Mouse (Mus musculus) effector memory CD4-positive, alpha-beta T cell, adult 7 months (primary cell): Measurements from ENCODE around the gene Gna11. TPM values are rescaled to one million over a fixed set of nuclear protein-coding genes. Genes with fewer than 3 reads are reported as not detected.

Source experiments
- polyA plus RNA-seq: library from polyadenylated mRNA; unstranded; fragments of 100-300 nt; shearing (Covaris generic); gene quantifications from one replicate; pipeline ENCODE4 v1.2.1, GENCODE M21; 2017

Gene Gna11
- polyA plus RNA-seq: 11.6 TPM

GRCm38 (mm10) chr10:81545161-81545747 is at the start of gene Gna11:
Gna11 (minus strand) TSS chr10:81545190.

DNA sequence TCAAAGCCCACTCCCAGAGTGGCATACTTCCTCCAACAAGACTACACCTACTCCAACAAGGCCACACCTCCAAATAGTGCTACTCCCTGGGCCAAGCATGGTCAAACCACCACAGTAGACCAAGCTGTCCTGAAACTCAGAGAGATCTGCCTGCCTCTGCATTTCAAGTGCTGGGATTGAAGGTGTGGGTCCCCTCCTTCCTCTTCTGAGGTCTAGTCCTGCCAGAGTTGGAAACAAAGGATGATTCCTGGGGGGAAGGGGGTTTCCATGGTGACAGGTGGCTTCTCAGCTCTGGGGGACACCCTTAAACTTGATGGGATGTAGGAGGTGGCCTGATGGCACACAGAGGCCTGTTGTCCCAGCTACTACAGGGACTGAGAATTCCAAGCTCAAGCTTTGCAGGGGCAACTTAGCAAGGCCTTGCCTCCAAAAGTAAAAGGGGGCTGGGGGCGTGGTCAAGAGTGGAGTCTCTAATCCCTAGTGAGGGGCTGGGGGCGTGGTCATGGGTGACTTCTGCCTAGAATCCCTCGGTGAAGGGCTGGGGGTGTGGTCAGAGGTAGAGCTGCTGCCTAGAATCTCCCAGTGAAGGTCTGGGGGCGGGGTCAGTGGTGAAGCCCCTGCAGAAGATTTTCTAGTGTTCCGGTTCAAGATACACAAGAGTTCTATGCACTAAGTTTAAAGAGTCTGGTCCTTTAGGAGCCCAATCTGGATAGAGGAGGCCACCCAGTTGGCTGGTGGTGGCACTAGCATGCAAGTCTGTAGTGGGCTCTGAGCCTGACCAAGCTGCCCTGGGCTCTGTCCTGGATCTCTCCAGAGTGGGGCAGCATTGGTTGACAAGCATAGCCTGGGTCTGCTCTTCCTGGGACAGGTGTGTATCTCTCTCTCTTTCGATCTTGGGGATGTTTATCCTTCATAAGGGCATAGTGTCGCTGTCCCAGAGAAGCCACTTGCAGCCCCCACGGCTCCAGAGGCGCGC is 29.4 kb upstream of the Gna11 start, which contains the start of gene Tle2:
Tle2 (plus strand) TSS at position 481 of the 976 bp plus-strand sequence.

DNA sequence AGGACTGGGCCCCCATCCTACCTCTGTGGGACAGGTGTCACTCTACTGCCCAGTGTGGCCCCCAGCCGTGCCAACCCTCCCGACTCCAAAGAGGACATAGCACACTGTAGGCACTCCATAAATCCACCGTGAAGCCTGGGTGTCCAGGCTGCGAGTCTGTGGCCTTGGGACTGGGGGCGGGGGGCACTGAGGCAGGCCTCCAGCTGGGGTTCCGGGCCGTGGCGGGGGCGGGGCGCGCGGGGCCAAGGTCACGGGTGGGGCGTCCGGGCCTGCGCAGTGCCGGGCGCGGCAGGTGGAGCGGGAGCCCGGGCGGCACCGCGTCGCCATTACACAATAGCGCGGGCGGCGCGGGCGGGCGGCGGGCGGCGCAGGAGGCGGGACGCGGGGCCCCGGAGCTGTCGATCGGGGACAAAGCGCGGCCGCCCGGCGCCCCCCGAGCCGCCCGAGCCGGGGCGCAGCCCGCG is 14.2 kb upstream of the Gna11 start, which contains the start of gene Aes:
Aes (plus strand) TSS at position 326 of the 464 bp plus-strand sequence.

GRCm38 (mm10) chr10:81524051-81524605 is 20.9 kb downstream of the Gna11 start, which contains the start of gene Gna15:
Gna15 (minus strand) TSS chr10:81524225.

DNA sequence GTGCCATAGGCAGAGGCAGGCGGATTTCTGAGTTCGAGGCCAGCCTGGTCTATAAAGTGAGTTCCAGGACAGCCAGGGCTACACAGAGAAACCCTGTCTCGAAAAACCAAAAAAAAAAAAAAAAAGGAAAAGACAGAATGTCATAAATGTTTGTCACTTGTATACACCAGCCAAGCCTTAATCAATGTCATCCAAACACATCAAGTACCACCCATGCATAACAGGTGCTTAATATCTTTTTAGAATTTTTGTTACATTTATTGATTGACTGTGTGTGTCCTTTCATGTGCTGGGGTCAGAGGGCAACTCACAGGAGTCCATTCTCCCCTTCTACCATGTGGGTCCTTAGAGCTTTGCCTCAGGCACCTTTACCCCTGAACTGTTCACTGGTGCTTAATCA is 45.0 kb downstream of the Gna11 start, which contains the start of gene S1pr4:
S1pr4 (minus strand) TSS at position 101 of the 400 bp plus-strand sequence.

GRCm38 (mm10) chr10:81496264-81496901 is 48.6 kb downstream of the Gna11 start, which contains the start of gene Ncln:
Ncln (minus strand) TSS chr10:81496392.

GRCm38 (mm10) chr10:81482533-81482889 is 62.5 kb downstream of the Gna11 start, which contains the start of gene Celf5:
Celf5 (minus strand) TSS chr10:81482709.

Other genes with a start within 250 kb of the Gna11 start
- 42.7 TPM for gene Cactin, start 224.1 kb downstream of the Gna11 start, polyA plus RNA-seq
- gene Tbxa2r, start 216.5 kb downstream of the Gna11 start, polyA plus RNA-seq: 15.1 TPM
- not detected for gene Gipc3, start 201.9 kb downstream of the Gna11 start, polyA plus RNA-seq
- gene Hmg20b, start 194.7 kb downstream of the Gna11 start, polyA plus RNA-seq: 28.3 TPM
- 1.8 TPM for gene Mfsd12, start 187.7 kb downstream of the Gna11 start, polyA plus RNA-seq
- gene 4930404N11Rik, start 179.4 kb downstream of the Gna11 start, polyA plus RNA-seq: 0.84 TPM
- 49.3 TPM for gene Fzr1, start 166.7 kb downstream of the Gna11 start, polyA plus RNA-seq
- 49.7 TPM for gene Dohh, start 160.8 kb downstream of the Gna11 start, polyA plus RNA-seq
- 5.1 TPM for gene Gm48551, start 160.7 kb downstream of the Gna11 start, polyA plus RNA-seq
- gene Gm48552, start 156.2 kb downstream of the Gna11 start, polyA plus RNA-seq: not detected
- 1.4 TPM for gene Smim24, start 152.1 kb downstream of the Gna11 start, polyA plus RNA-seq
- 13.3 TPM for gene Nfic, start 89.6 kb downstream of the Gna11 start, polyA plus RNA-seq
- gene Celf5, start 62.5 kb downstream of the Gna11 start, polyA plus RNA-seq: not detected
- 110 TPM for gene Ncln, start 48.8 kb downstream of the Gna11 start, polyA plus RNA-seq
- 65.6 TPM for gene S1pr4, start 45.1 kb downstream of the Gna11 start, polyA plus RNA-seq
- 122 TPM for gene Gna15, start 21.0 kb downstream of the Gna11 start, polyA plus RNA-seq
- 883 TPM for gene Aes, start 14.3 kb upstream of the Gna11 start, polyA plus RNA-seq
- 1.2 TPM for gene Tle2, start 29.4 kb upstream of the Gna11 start, polyA plus RNA-seq
- not detected for gene Tle6, start 55.9 kb upstream of the Gna11 start, polyA plus RNA-seq
- gene BC025920, start 61.1 kb upstream of the Gna11 start, polyA plus RNA-seq: 1.2 TPM
- 8.4 TPM for gene Sirt6, start 82.6 kb upstream of the Gna11 start, polyA plus RNA-seq
- 3.2 TPM for gene Ankrd24, start 83.3 kb upstream of the Gna11 start, polyA plus RNA-seq
- 2.4 TPM for gene Gm10778, start 103.9 kb upstream of the Gna11 start, polyA plus RNA-seq
- gene Zfp433, start 159.6 kb upstream of the Gna11 start, polyA plus RNA-seq: 10.4 TPM
- gene Gm3055, start 226.0 kb upstream of the Gna11 start, polyA plus RNA-seq: 14.6 TPM